Mouse (Mus musculus): ENCODE measurements around the gene Rnf182. TPM values are rescaled to one million over a fixed set of nuclear protein-coding genes. Genes with fewer than 3 reads are reported as not detected.

The Rnf182 gene
- polyA plus RNA-seq, 1 experiment from 2014 or later = 19.9 TPM

DNA sequence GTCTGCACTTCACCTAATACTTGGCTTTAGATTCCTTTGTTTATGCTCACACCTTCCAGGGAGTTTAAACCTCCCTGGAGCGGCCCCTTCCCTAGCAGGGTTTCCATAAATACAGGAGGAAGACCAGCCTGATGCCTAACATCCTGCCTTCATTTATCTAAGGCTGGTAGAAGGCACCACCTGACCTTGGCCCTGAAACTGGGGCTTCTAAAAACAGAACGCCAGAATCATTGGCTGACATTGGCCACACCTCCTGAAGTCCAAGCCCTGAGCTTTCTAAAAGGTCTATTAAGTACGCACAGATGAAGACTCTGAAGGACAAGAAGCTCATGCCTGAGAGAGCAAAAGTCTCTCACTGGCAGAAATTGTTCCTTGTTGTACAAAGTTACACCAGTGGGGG, 94.0 kb downstream of the Rnf182 start:
- H3K36me3 ChIP-seq = no peaks in the 10 kb centered on the region
- no peak overlapping the region for H3K27ac ChIP-seq (replicated peaks)
- H3K9ac ChIP-seq = no peak overlapping the region
- ATAC-seq (ENCODE audit: low read depth) = no peak
- H3K9me3 ChIP-seq = no peaks in the 10 kb centered on the region
- no peak overlapping the region for H3K4me3 ChIP-seq
- H3K4me2 ChIP-seq = no peak overlapping the region
- WGBS = 77% methylated on average over 3 of the region's 3 CpGs
- no peaks in the 10 kb centered on the region for H3K27me3 ChIP-seq
- no peaks in the 10 kb centered on the region; the same call in 1 of the 2 replicates for H3K4me1 ChIP-seq (replicated peaks)

DNA sequence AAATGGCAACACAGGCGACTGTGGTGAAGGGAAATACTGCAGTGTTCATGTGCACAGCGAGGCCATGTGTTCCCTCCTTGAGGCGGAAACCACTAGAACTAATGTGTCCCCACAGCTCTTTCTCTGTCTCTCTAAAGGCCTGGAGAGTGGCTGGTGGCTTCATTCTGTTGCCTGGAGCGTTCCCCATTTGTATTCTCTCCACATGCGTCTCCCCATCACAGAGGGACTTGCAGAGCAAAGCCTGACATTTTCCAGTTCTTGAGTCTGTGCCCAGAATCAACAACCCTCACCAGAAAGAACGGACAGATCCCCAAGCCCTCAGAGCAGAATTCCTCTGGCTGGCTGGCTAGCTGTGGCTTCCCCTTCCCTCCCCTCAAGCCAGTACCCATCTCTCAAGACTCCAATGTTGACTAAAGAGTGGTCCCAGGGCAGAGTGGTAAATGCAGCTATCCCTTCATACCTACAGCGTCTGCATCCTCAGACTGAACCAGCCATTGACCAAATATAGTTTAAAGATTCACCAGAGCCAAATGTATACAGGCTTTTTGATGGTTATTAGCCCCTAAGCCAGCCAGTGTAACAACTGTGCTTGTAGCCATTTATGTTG, 96.3 kb downstream of the Rnf182 start:
- Histone ChIP-seq H3K27me3 (no peaks in the 10 kb centered on the region), H3K4me3 (no peak overlapping the region), H3K27ac (replicated peaks) (peak overlapping the region; percentile 61; the same call in 1 of the 2 replicates), H3K36me3 (no peaks in the 10 kb centered on the region), H3K9me3 (no peaks in the 10 kb centered on the region), H3K4me1 (replicated peaks) (no peaks in the 10 kb centered on the region; the same call in 1 of the 2 replicates), H3K4me2 (no peak overlapping the region), H3K9ac (no peak overlapping the region)
- peak; percentile 47; the same call in 1 of the 2 replicates for ATAC-seq (ENCODE audit: low read depth)
- 59% methylated on average over 7 of the region's 7 CpGs for WGBS

DNA sequence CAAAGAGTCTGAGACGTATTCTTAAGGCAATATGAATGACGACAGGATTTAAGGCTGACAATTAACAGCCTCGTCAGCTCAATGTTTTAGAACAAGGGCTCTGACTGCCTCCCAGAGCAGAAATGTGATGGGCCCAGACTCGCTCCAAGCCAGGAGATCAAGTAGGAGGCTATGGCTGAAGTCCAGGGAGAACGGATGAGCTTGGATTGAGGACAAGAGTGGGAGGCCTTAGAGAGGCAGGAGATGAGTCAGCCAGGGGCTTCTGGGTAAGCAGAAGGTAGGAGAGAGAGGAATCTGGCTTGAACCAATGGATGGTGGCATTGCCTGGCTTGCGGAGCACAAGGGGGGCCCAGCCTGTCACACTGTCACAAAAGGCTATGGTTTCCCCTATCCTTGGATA, 99.2 kb downstream of the Rnf182 start:
- WGBS = 89% methylated on average over 6 of the region's 6 CpGs
- Histone ChIP-seq H3K36me3 (no peaks in the 10 kb centered on the region), H3K27ac (replicated peaks) (no peak overlapping the region), H3K27me3 (no peaks in the 10 kb centered on the region), H3K9me3 (no peaks in the 10 kb centered on the region), H3K4me3 (no peak overlapping the region), H3K9ac (no peak overlapping the region), H3K4me2 (no peak overlapping the region), H3K4me1 (replicated peaks) (no peaks in the 10 kb centered on the region; the same call in 1 of the 2 replicates)
- no peak for ATAC-seq (ENCODE audit: low read depth)

DNA sequence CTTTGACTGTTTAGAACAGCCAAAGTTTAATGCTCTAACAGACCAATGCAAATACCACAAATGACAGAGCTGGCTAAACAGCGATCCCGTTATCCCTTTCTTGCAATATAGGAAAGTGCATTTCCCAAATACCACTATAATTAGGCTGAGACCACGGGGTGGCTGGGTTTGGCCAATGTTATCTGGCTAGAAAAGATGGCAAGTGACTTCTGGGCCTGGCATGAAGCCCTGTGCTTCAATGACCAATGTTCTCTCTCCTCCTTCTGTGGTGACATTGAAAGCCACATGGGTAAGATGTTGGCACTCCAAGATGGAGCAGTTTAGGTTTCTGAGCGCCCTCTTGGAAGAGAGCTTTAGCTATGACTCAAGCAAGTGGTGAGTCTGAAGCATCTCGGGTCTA, 100.0 kb downstream of the Rnf182 start:
- H3K9ac ChIP-seq = no peak overlapping the region
- H3K27me3 ChIP-seq = no peaks in the 10 kb centered on the region
- WGBS = 86% methylated on average over 5 of the region's 5 CpGs
- no peak overlapping the region for H3K4me3 ChIP-seq
- ATAC-seq (ENCODE audit: low read depth) = no peak
- H3K36me3 ChIP-seq = no peaks in the 10 kb centered on the region
- peaks cover 3% of the 10 kb centered on the region; the same call in 1 of the 2 replicates for H3K4me1 ChIP-seq (replicated peaks)
- no peak overlapping the region for H3K4me2 ChIP-seq
- no peak overlapping the region for H3K27ac ChIP-seq (replicated peaks)
- no peaks in the 10 kb centered on the region for H3K9me3 ChIP-seq

DNA sequence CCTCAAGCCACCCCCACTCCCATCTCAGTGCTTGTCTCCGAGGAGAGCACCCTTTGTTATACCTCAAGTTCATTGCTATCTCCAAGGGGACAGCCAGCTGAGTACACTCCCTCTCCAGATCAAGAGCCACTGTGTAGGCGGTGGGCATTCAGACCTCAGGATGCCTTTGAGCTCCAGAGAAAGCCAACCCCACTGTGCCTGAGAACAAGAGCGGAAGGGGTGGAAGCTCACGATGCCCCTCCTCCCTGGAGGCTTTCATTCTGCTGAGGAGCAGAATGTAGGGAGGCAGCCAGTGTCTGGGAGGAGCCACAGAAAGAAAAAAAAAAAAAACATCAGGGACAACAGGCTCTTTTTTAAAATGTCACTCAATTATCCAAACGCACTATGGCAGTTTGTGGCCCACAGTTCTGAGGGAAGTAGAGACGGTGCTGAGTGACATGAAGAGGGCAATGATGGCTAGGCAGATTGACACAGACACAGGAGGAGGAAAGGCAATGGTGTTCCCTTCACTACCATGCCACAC, 101.1 kb downstream of the Rnf182 start:
- H3K9ac ChIP-seq = no peak overlapping the region
- ATAC-seq (ENCODE audit: low read depth) = no peak

DNA sequence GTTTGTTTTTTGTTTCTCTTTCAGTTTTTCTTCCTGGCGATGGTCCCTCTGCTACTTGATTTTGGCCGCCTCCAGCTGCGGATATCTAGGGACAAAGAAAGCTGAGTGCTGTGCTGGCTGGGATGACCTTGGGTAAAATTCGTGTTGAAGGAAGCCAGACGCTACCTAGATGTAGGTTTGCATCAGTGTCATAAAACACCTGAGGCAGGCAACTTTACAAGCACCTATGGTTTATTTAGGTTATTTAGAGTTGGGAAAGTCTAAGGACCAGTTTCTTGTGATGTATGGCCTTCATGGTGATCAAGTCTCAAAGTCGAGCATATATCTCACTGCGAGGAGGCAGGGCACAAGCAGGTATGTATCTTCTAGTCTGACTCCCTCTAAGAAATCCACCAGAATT, 102.7 kb downstream of the Rnf182 start:
- H3K9me3 ChIP-seq = no peaks in the 10 kb centered on the region
- no peaks in the 10 kb centered on the region for H3K36me3 ChIP-seq
- no peak overlapping the region for H3K27ac ChIP-seq (replicated peaks)
- WGBS = 89% methylated on average over 7 of the region's 7 CpGs
- H3K4me2 ChIP-seq = no peak overlapping the region
- H3K9ac ChIP-seq = no peak overlapping the region
- 0 out of 2 replicates have a peak, but pooled peaks cover 5% of the 10 kb centered on the region for H3K4me1 ChIP-seq (replicated peaks)
- no peaks in the 10 kb centered on the region for H3K27me3 ChIP-seq
- ATAC-seq (ENCODE audit: low read depth) = no peak
- H3K4me3 ChIP-seq = no peak overlapping the region

More for the DNA sequence above, 101.1 kb downstream of the Rnf182 start:
- no peaks in the 10 kb centered on the region for H3K27me3 ChIP-seq
- no peak overlapping the region for H3K27ac ChIP-seq (replicated peaks)
- H3K36me3 ChIP-seq = no peaks in the 10 kb centered on the region
- no peaks in the 10 kb centered on the region for H3K9me3 ChIP-seq
- 0 out of 2 replicates have a peak, but pooled peaks cover 5% of the 10 kb centered on the region for H3K4me1 ChIP-seq (replicated peaks)
- WGBS = 50% methylated on average over 6 of the region's 6 CpGs
- no peak overlapping the region for H3K4me2 ChIP-seq
- no peak overlapping the region for H3K4me3 ChIP-seq

DNA sequence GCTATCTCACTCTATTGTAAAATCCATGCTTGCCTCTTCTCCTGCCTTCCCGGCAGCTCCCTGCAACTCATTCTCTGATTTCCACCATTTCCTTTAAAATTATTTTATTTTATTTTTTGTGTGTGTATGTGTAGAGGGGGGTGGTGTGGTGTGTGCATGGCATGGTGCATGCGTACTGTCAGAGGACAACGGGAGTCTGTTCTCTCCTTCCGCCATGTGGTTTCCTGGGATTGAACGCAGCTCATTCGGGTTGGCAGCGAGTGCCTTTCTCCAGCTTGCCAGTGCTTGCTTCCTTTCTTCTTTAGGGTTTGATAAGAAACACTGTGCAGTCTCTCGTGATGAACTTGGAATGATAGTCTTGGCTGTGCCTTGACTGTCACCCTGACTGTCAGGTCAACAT, 105.0 kb downstream of the Rnf182 start:
- Histone ChIP-seq H3K9me3 (no peaks in the 10 kb centered on the region), H3K36me3 (no peaks in the 10 kb centered on the region), H3K27me3 (no peaks in the 10 kb centered on the region), H3K4me3 (no peak overlapping the region), H3K27ac (replicated peaks) (no peak overlapping the region), H3K4me2 (no peak overlapping the region), H3K4me1 (replicated peaks) (0 out of 2 replicates have a peak, but pooled peaks cover 5% of the 10 kb centered on the region), H3K9ac (no peak overlapping the region)
- WGBS = 68% methylated on average over 8 of the region's 8 CpGs
- no peak for ATAC-seq (ENCODE audit: low read depth)

Other genes starting within 250 kb of the Rnf182 start
- 159 and 170 TPM in 2 replicates for gene Nol7, start 217.3 kb upstream of the Rnf182 start, polyA plus RNA-seq (2015; fragmentation: Nextera tagmentation; extraction: Ambion mirVana)
- gene Ranbp9, start 134.4 kb upstream of the Rnf182 start, polyA plus RNA-seq (2015; fragmentation: Nextera tagmentation; extraction: Ambion mirVana) = 13.3 and 14.2 TPM in 2 replicates
- gene Mcur1, start 55.5 kb upstream of the Rnf182 start, polyA plus RNA-seq (2015; fragmentation: Nextera tagmentation; extraction: Ambion mirVana) = 8.2 and 9.1 TPM in 2 replicates
- 17.4 and 18.8 TPM in 2 replicates for gene Cd83, start 169.1 kb downstream of the Rnf182 start, polyA plus RNA-seq (2015; fragmentation: Nextera tagmentation; extraction: Ambion mirVana)

Measured in neural tube, embryonic 13.5 days (tissue).